Mouse (Mus musculus) bone marrow macrophage, adult 2 months (primary cell): ENCODE data around the gene Frat2. TPM values are rescaled to one million over a fixed set of nuclear protein-coding genes. Genes with fewer than 3 reads are reported as not detected.

Source experiments
- H3K27ac ChIP-seq: 2 replicates; pipeline ENCODE4 v1.5.1; 2012; ENCODE audit warnings: low read depth, low read length; ENCODE audit not compliant: insufficient read depth
- H3K4me1 ChIP-seq: 2 replicates; pipeline ENCODE4 v1.6.1; 2012; ENCODE audit warnings: low read length; ENCODE audit not compliant: control insufficient read depth, insufficient read depth
- H3K4me3 ChIP-seq: 2 replicates; pipeline ENCODE4 v1.5.1; 2012; ENCODE audit warnings: mild to moderate bottlenecking, low read length, moderate library complexity; ENCODE audit not compliant: insufficient read depth
- CTCF ChIP-seq: IDR thresholded peaks from 2 replicates; pipeline ENCODE4 v1.5.1; 2012; ENCODE audit warnings: low read depth, mild to moderate bottlenecking, low read length, moderate library complexity
- POLR2A ChIP-seq: IDR thresholded peaks from 2 replicates; pipeline ENCODE4 v1.6.1; 2012; ENCODE audit warnings: mild to moderate bottlenecking, low read depth, low read length, borderline replicate concordance
- polyA plus RNA-seq: library from polyadenylated mRNA; stranded (reverse); fragments of >200 nt; gene quantifications from 2 replicates; pipeline ENCODE4 v1.2.4, GENCODE M21; 2012; ENCODE audit not compliant: missing spikeins, insufficient read depth, insufficient read length

The Frat2 gene
- polyA plus RNA-seq, 1 experiment, result 4.5 TPM

- TF ChIP-seq POLR2A (no peak), CTCF (no peak)
- H3K4me1 ChIP-seq, result peaks cover 3% of the 10 kb centered on the region; the same call in 1 of the 2 replicates
- H3K27ac ChIP-seq, result no peak overlapping the region
- H3K4me3 ChIP-seq, result no peak overlapping the region
Observed at GRCm38 (mm10) chr19:41824950-41825349, 23.0 kb downstream of the Frat2 start.

GRCm38 (mm10) chr19:41822589-41822988, 25.3 kb downstream of the Frat2 start:
- no peak overlapping the region for H3K27ac ChIP-seq
- H3K4me3 ChIP-seq, result no peak overlapping the region
- no peaks in the 10 kb centered on the region for H3K4me1 ChIP-seq
- TF ChIP-seq CTCF (no peak), POLR2A (no peak)

- no peak overlapping the region for H3K27ac ChIP-seq
- H3K4me3 ChIP-seq, result no peak overlapping the region
- no peak for TF ChIP-seq CTCF
- no peak for TF ChIP-seq POLR2A
- no peaks in the 10 kb centered on the region for H3K4me1 ChIP-seq
Observed at GRCm38 (mm10) chr19:41821436-41821835, 26.5 kb downstream of the Frat2 start.

GRCm38 (mm10) chr19:41818749-41819148, 29.2 kb downstream of the Frat2 start:
- Histone ChIP-seq H3K4me3 (no peak overlapping the region), H3K27ac (no peak overlapping the region), H3K4me1 (no peaks in the 10 kb centered on the region)
- TF ChIP-seq POLR2A, result no peak
- TF ChIP-seq CTCF, result no peak

- no peak for TF ChIP-seq POLR2A
- TF ChIP-seq CTCF, result no peak
- H3K4me3 ChIP-seq, result no peak overlapping the region
- H3K27ac ChIP-seq, result no peak overlapping the region
- H3K4me1 ChIP-seq, result no peaks in the 10 kb centered on the region
Observed at GRCm38 (mm10) chr19:41817325-41817724, 30.6 kb downstream of the Frat2 start.

GRCm38 (mm10) chr19:41816915-41817314, 31.0 kb downstream of the Frat2 start:
- TF ChIP-seq POLR2A, result no peak
- no peak for TF ChIP-seq CTCF
- Histone ChIP-seq H3K27ac (no peak overlapping the region), H3K4me1 (no peaks in the 10 kb centered on the region), H3K4me3 (no peak overlapping the region)

- TF ChIP-seq POLR2A (no peak), CTCF (no peak)
- H3K27ac ChIP-seq, result no peak overlapping the region
- H3K4me3 ChIP-seq, result no peak overlapping the region
- H3K4me1 ChIP-seq, result no peaks in the 10 kb centered on the region
Observed at GRCm38 (mm10) chr19:41816410-41816809, 31.5 kb downstream of the Frat2 start.

GRCm38 (mm10) chr19:41813374-41813773, 34.6 kb downstream of the Frat2 start:
- TF ChIP-seq CTCF, result no peak
- no peak for TF ChIP-seq POLR2A
- H3K4me1 ChIP-seq, result no peaks in the 10 kb centered on the region
- no peak overlapping the region for H3K27ac ChIP-seq
- no peak overlapping the region for H3K4me3 ChIP-seq

- TF ChIP-seq POLR2A (no peak), CTCF (no peak)
- Histone ChIP-seq H3K4me1 (no peaks in the 10 kb centered on the region), H3K27ac (no peak overlapping the region), H3K4me3 (no peak overlapping the region)
Observed at GRCm38 (mm10) chr19:41812525-41812924, 35.4 kb downstream of the Frat2 start.

GRCm38 (mm10) chr19:41810074-41810473, 37.9 kb downstream of the Frat2 start:
- Histone ChIP-seq H3K27ac (no peak overlapping the region), H3K4me3 (no peak overlapping the region), H3K4me1 (no peaks in the 10 kb centered on the region)
- TF ChIP-seq POLR2A (no peak), CTCF (no peak)
